Mouse (Mus musculus) C2C12 (cell line): ENCODE measurements around the gene Map3k6.

ENCODE experiments used
- CTCF ChIP-seq: IDR thresholded peaks from one replicate; pipeline ENCODE4 v1.5.1; 2011; ENCODE audit not compliant: control insufficient read depth, insufficient read depth, insufficient read length
- MYOD1 ChIP-seq: IDR thresholded peaks from one replicate; pipeline ENCODE4 v1.6.1; 2011; ENCODE audit warnings: low read depth; ENCODE audit not compliant: control insufficient read depth, insufficient read length
- USF1 ChIP-seq: IDR thresholded peaks from one replicate; pipeline ENCODE4 v1.6.1; 2011; ENCODE audit warnings: low read depth, mild to moderate bottlenecking, control low read depth, moderate library complexity

DNA sequence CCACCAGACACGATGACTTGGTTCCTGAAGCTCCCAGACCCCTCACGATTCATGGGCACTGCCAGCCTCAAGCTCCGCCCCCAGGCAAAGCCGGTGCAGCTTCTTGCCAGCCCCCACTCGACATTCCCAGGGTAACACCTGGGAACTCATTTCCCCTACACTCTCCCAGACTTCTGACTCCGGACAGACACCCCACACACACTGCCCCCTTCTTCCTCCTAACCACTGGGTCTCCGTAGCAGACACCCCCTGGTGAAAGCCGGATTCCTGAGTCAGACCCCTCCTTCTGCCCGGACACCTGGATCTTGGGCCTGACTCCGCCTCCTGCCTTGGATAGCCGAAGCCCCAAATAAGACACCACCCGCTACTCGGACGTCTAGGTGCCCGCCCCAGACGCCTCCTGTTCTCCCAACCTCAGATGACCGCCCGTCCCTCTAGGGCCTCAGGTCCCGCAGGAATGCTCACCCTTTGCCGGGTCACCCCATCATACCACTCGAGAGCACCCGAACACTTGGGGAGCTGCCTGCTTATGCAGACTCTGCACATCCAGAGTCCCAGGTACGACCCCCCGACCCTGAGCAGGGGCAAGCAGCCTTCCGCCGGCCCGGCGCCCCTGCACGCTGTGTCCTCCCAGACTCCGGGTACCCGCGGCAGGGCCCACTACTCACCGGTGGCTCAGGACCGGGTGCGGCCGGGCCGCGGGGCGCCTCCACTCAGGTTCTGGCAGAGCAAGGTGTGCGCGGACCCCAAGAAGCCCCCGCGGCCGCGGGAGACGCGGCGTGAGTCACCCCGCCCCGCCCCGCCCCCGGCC is 28.7 kb upstream of the Map3k6 start, which contains the start of the genes Cd164l2 and Gpr3:
- TF ChIP-seq USF1 (no peak), CTCF (no peak), MYOD1 (no peak)
